Mouse (Mus musculus): Measurements from ENCODE around the gene Mpl.

Mpl gene

GRCm38 (mm10) chr4:118427768-118428451, 29.4 kb downstream of the Mpl start, which contains the start of gene Elovl1:
Gene Elovl1 (plus strand): TSS chr4:118428093.
- DNase-seq (ENCODE audit: low spot score), result peak; percentile 70

- DNase-seq (ENCODE audit: low spot score), result no peak
These were observed 29.9 kb downstream of the Mpl start for GRCm38 (mm10) chr4:118427415-118427767.

- DNase-seq (ENCODE audit: low spot score), result no peak
These were observed 31.9 kb downstream of the Mpl start for GRCm38 (mm10) chr4:118425374-118425773.

GRCm38 (mm10) chr4:118424541-118425160, 32.7 kb downstream of the Mpl start:
- no peak for DNase-seq (ENCODE audit: low spot score)

- DNase-seq (ENCODE audit: low spot score), result no peak
These were observed 35.9 kb downstream of the Mpl start for GRCm38 (mm10) chr4:118421384-118421783.

- no peak for DNase-seq (ENCODE audit: low spot score)
These were observed 40.1 kb downstream of the Mpl start for GRCm38 (mm10) chr4:118417112-118417797.

GRCm38 (mm10) chr4:118416329-118416728, 41.0 kb downstream of the Mpl start:
- DNase-seq (ENCODE audit: low spot score), result no peak

GRCm38 (mm10) chr4:118415779-118416178, 41.5 kb downstream of the Mpl start:
- DNase-seq (ENCODE audit: low spot score), result no peak

- no peak for DNase-seq (ENCODE audit: low spot score)
These were observed 43.8 kb downstream of the Mpl start for GRCm38 (mm10) chr4:118413553-118413952.

- DNase-seq (ENCODE audit: low spot score), result no peak
These were observed 46.4 kb downstream of the Mpl start for GRCm38 (mm10) chr4:118410871-118411270.

- peak; percentile 84 for DNase-seq (ENCODE audit: low spot score)
These were observed 48.0 kb downstream of the Mpl start, which contains the start of the genes Szt2 and Med8 for GRCm38 (mm10) chr4:118409142-118409900. Gene Szt2 (minus strand): TSS chr4:118409273. Gene Med8 (plus strand): TSS chr4:118409337.

GRCm38 (mm10) chr4:118402701-118403100, 54.6 kb downstream of the Mpl start:
- no peak for DNase-seq (ENCODE audit: low spot score)

- no peak for DNase-seq (ENCODE audit: low spot score)
These were observed 55.4 kb downstream of the Mpl start for GRCm38 (mm10) chr4:118401918-118402317.

- no peak for DNase-seq (ENCODE audit: low spot score)
These were observed 55.9 kb downstream of the Mpl start for GRCm38 (mm10) chr4:118401421-118401820.

GRCm38 (mm10) chr4:118398400-118398799, 58.9 kb downstream of the Mpl start:
- DNase-seq (ENCODE audit: low spot score), result no peak

GRCm38 (mm10) chr4:118396433-118396832, 60.9 kb downstream of the Mpl start:
- DNase-seq (ENCODE audit: low spot score), result no peak

GRCm38 (mm10) chr4:118395289-118395688, 62.0 kb downstream of the Mpl start:
- no peak for DNase-seq (ENCODE audit: low spot score)

- no peak for DNase-seq (ENCODE audit: low spot score)
These were observed 62.8 kb downstream of the Mpl start for GRCm38 (mm10) chr4:118394505-118394904.

All from left cerebral cortex, adult 11 months (tissue).